Mouse (Mus musculus): ENCODE measurements around the gene Coro1c. TPM values are rescaled to one million over a fixed set of nuclear protein-coding genes. Genes with fewer than 3 reads are reported as not detected.

Gene Coro1c
- total RNA-seq (2021) = 10 to 100 TPM; 88.6 to 88.7 TPM
- long read RNA-seq, transcript Coro1c-201 (11 exons, 3,491 nt) = major isoform, 85 of 103 reads
- long read RNA-seq, partial matches to known transcripts = 13 of 103 reads
- long read RNA-seq, other reads (novel, unspliced or antisense) = 5 of 103 reads

DNA sequence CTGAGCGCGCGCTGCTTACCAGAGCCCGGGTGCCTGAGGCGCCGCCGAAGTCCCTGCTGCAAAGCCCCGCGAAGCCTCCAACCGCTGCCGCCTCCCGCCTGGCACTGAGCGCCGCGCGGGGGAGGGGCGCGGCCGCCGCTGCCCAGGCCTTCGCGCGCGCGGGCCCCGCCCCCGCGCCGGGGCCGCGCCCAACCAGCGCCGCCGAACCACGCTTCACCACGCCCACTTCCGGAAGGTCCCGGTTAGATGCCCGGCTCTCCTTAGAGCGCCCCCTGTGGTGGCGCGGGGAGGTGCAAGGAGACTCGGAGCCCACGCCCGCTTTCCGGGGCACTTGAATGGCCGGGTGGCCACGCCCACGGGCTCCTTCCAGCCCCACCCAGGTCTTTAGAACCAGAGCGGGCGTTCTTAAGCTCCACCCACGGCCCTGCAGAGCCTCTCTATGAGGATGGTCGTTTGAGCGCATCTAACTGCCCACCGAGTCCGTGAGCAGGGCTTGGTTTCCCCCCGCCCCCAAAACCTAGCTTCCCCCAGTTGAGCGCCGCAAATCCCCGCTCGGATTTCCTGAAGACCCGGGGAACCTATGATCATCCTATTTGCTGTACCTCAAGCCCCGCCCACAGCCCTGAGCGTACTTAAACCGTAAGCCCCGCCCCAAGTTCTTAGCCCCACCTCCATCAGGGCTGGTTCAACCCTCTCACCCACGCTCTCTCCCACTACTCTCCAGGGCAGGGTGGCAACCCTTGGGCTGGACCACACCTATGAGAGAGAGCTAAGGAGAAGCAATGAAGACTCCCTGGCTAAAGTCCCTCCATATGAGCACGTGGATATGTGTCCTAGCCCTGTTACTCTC lies at the start of gene Coro1c:
TSS of gene Coro1c (minus strand) at position 167 of the 850 bp plus-strand sequence.
- peak; percentile 96 to 99 for DNase-seq (ENCODE audit: low spot score in 2 of 2)

DNA sequence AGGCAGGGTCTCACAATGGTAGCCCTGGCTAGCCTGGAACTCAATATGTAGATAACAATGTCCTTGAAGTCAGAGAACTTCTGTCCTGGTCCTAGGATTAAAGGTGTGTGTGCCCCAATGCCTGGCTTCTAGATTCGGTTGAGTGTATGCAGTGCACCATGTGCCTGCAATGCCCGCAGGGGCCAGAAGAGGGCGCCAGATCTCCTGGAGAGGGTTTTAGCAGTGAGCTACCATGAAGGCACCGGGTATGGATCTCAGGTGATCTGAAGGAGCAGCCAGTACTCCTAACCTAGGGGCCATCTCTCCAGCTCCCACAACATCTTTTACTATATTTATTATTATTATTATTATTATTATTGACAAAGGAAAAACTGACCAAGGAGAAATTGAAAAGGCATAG lies 48.0 kb upstream of the Coro1c start:
- DNase-seq (ENCODE audit: low spot score in 2 of 2) = peak; percentile 68 to 71

DNA sequence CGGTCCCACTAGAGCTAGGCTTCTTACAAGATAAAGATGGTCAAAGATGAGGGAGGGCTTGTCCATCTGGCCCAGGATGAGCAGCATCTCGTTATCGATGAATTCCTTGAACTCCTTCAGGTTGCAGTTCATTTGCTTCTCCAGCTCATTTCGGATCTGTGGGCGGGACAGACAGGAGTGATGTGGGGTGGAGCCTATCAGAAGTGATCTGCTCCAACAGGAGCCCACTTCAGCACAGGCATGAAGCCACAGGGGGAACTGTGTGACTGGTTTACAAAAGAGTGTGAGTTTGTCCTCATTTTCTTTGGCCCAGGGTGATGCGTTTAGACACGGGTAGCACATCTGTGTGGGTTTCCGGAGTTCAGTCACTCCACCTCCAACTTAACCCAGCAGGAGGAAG lies 47.1 kb upstream of the Coro1c start:
- DNase-seq (ENCODE audit: low spot score in 2 of 2) = no peak

DNA sequence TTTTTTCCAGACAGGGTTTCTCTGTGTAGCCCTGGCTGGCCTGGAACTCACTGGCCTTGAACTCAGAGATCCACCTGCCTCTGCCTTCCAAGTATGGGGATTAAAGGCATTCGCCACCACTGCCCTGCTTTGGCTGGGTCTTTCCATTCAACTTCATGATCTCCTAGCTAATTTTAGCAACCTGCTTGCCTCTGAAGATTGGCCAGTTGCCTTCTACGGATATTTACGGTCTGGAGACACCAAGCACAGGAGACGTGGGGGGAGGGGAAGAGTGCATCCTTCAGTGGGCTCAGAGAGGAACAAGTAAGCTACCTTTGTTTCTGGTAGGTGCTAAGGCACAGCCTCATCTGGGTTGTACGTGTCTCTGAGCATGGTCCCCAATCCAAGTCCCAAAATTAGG lies 46.7 kb upstream of the Coro1c start:
- DNase-seq (ENCODE audit: low spot score in 2 of 2) = no peak

DNA sequence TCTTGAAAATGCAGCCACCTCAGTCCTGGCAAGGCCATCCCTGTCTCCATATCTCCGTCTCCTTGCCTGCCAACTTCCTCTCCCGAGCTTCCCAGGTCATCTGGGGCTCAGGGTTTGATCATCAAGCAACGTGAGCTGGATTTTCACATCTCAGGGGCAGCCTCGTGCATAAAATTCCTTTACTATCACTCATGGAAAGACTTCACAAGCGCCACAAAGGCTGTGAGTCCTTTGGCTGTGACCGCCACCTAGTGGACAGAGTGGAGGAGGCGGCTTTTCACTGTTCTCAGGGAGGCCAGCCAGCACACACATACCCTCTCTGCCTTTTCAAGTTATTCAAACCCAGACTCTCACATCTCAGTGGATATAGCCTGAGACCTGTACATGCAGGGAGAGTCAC lies 45.9 kb upstream of the Coro1c start:
- peak; percentile 73 to 88 for DNase-seq (ENCODE audit: low spot score in 2 of 2)

- DNase-seq (ENCODE audit: low spot score in 2 of 2) = no peak
Measured at GRCm38 (mm10) chr5:113952519-113952918, 44.0 kb upstream of the Coro1c start.

DNA sequence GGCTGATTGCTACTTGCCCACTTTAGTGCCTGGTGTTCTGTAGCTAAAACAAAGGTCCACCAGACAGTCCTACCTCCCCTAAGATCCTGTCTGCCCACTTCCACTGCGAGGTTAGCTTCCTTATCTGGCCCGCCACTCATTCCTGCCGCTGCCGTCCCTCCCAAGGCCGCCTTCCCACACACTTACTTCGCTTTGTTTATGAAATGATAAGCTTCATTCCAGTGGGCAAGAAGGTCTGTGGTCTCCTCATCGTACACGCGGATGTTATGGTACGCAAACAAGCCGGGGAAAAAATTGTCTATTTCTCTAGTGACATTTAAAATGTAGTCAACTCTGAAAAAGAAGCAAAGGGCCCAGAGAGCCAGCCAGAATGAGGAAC lies 43.1 kb upstream of the Coro1c start:
- no peak for DNase-seq (ENCODE audit: low spot score in 2 of 2)

DNA sequence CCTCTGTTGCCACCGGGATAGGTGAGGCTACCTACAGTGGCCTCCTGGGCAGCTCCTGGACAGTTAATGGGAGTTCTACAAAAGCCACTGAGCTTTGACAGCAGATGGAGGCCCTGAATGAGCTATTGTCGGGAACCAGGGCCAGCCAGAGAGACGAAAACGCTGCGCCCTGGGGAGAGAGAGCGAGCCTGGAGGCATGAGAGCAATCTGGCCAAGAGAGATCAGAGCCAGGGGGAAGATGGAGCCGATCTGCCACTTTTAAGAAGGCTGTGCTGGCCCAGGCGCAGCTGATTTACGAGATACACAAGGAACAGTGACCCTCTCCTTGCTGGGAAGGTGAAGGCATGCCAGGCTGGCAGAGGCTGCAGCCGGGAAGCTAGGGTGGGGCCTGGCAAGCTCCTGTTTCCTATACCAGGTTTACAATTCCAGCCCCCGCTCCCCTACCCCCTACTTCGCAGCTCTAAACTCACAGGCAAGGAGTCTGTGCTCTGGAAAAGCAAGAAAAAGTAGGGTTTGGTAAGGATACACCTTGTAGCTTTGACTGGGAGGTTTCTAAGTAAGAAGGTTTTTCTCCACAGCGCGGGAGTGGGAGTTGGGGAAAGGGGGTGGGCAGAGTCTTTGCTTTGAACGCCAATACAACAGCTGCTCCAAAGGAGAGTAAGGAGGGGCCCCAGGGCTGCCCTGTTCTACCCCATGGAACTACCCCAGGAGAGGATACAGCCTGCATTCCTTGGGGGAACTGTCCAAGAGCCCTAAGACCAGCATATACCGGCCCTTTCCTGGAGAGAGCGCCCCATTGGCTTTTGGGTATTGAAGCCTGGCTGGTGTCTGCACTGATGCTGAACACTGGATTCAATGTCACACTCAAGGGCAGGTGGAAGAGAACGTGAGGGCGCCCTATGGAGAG lies 42.5 kb upstream of the Coro1c start:
- DNase-seq (ENCODE audit: low spot score in 2 of 2) = no peak

DNA sequence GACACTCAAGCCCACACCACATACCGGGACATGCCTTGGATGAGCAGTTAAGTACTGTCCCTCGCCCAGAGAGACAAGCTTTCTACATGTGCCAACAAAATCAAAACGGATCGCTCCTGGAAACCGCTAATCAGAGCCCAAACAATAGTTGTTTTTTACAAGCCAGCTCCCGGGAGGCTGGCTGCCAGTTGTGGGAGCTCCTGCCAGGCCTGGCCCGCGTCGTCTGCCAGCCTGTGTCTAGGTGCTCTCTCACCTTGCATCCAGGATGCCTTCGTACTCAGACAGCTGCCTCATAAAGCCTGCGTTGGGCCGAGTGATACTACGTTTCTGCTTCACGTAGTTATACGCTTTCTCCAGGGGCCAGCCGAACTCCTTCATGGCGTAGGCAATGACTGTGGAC lies 41.6 kb upstream of the Coro1c start:
- peak in 1 of 2 experiments; percentile 35 for DNase-seq (ENCODE audit: low spot score in 2 of 2)

DNA sequence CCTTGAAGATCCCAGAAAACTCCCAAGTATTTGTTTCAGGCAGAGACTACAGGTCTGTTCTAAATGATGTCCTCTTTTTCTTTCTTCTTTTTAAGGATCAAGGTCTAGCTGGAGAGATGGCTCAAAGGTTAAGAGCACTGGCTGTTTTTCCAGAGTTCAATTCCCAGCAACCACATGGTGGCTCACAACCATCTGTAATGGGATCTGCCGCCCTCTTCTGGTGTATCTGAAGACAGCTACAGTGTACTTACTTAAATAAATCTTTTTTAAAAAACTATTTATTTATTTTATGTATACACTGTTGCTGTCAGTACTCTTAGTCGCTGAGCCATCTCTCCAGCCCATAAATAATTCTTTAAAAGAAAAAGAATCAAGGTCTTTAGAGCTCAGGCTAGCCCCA lies 38.7 kb upstream of the Coro1c start:
- DNase-seq (ENCODE audit: low spot score in 2 of 2) = no peak

- no peak for DNase-seq (ENCODE audit: low spot score in 2 of 2)
Measured at GRCm38 (mm10) chr5:113945126-113945525, 36.6 kb upstream of the Coro1c start.

GRCm38 (mm10) chr5:113943328-113943727 lies 34.8 kb upstream of the Coro1c start:
- DNase-seq (ENCODE audit: low spot score in 2 of 2) = no peak

DNA sequence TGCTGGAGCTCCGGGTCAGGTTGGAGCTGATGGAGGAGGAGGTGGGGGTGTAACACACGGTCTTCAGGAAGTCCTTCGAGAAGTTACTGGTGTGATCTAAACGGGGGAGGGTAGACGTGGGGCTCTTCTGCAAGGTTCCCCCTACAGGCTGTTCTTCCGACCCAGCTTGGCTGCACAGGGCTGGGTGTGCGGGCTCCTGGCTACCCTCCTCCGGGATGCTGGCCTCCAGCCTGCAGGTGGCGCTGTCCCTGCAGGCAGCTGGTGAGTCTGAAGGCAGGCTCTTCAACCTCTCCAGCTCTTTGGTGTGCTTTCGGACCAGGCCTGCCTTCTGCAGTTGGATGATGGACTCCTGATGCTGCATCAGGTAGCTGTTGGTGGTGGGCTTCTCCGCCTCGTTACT lies 34.0 kb upstream of the Coro1c start:
- DNase-seq (ENCODE audit: low spot score in 2 of 2) = no peak

- DNase-seq (ENCODE audit: low spot score in 2 of 2) = no peak
Measured at GRCm38 (mm10) chr5:113939263-113939900, 30.8 kb upstream of the Coro1c start.

- DNase-seq (ENCODE audit: low spot score in 2 of 2) = no peak
Measured at GRCm38 (mm10) chr5:113937650-113938049, 29.1 kb upstream of the Coro1c start.

GRCm38 (mm10) chr5:113933889-113934288 lies 25.3 kb upstream of the Coro1c start:
- DNase-seq (ENCODE audit: low spot score in 2 of 2) = no peak

GRCm38 (mm10) chr5:113933480-113933879 lies 24.9 kb upstream of the Coro1c start:
- no peak for DNase-seq (ENCODE audit: low spot score in 2 of 2)

DNA sequence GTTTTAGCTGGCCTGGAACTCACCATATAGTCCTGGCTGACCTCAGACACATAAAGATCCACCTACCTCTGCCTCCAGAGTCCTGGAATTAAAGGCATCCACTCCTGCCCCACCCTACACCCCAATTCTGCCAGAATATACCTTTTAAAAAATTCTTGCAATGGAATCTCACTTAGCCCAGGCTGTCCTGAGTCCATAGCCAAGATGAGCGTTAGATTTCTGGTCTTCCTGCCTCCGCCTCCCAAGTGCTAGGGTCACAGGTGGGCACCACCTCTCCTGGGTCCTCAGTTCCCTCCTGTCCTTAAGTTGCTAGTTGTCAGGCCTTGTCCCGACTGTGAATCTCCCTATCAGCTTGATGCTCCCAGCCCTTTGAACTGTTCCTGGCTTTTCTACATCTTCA lies 23.8 kb upstream of the Coro1c start:
- DNase-seq (ENCODE audit: low spot score in 2 of 2) = no peak

- peak in 1 of 2 experiments; percentile 43 for DNase-seq (ENCODE audit: low spot score in 2 of 2)
Measured at GRCm38 (mm10) chr5:113930648-113931609, 22.4 kb upstream of the Coro1c start.

DNA sequence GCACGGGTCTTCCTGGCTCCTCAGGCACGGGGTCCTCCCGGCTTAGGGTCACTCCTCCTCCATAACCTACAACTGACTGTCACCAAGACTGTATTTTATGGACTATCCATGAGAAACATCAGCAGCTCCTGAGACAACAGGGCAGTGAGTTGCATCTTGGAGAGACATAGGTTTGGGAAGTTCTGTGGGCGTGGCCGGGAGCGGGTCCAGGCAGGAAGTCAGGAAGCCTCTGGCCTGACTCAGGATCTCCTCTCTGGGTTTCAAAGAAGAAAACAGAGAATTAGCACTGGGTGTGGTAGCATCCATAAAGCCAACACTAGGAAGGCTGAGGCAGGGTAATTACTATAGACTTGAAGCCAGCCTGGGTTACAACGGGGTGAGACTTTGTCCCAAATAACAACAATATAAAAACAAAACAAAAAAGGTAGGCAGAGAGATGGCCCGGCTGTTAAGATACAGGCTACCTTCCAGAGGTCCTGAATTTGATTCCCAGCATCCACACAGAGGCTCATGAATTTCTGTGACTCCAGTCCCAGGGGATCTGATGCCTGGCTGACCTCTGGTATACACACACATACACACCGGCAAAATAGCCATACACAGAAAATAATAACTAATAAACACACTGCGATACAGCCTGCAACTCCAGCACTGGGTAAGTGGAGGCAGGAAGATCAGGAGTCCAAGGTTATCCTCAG lies 21.5 kb upstream of the Coro1c start:
- no peak for DNase-seq (ENCODE audit: low spot score in 2 of 2)

Data from layer of hippocampus, adult 18-20 months (tissue).